Mouse (Mus musculus) cortical plate, adult 2 months (tissue): ENCODE results near the gene Bcl9l.

Source experiments
- CTCF ChIP-seq: fragments of 200-500 bp; IDR thresholded peaks from 2 replicates; pipeline ENCODE4 v1.5.1; 2011; ENCODE audit warnings: mild to moderate bottlenecking, control low read depth, low read length; ENCODE audit not compliant: insufficient read depth; ENCODE audit errors: extremely low read depth
- POLR2A ChIP-seq: fragments of 200-500 bp; IDR thresholded peaks from 2 replicates; pipeline ENCODE4 v1.6.1; 2011; ENCODE audit warnings: mild to moderate bottlenecking, low read length, control low read depth; ENCODE audit not compliant: insufficient read depth; ENCODE audit errors: extremely low read depth

GRCm38 (mm10) chr9:44509487-44510354, 27.1 kb downstream of the Bcl9l start:
- no peak for TF ChIP-seq CTCF
- no peak for TF ChIP-seq POLR2A
